Mouse (Mus musculus): ENCODE measurements around the gene Zfp704.
A peak's percentile ranks its signal among the peaks of the same experiment; 100 is the strongest.
"Not testable (repeated sequence)": the region's sequence is repeated elsewhere in the genome, so short reads cannot be mapped to it uniquely, and the experiment has no call there.

Gene Zfp704

GRCm38 (mm10) chr3:9573581-9573980, 36.3 kb downstream of the Zfp704 start:
- no peaks in the 10 kb centered on the region for H3K9me3 ChIP-seq (ENCODE audit: low read length)
- no peaks in the 10 kb centered on the region for H3K27me3 ChIP-seq (ENCODE audit: insufficient read depth, low read length)
- no peaks in the 10 kb centered on the region for H3K36me3 ChIP-seq (ENCODE audit: insufficient read depth, low read length)
- H3K4me3 ChIP-seq (replicated peaks; ENCODE audit: low read length), result no peak overlapping the region
- H3K4me1 ChIP-seq (replicated peaks; ENCODE audit: low read depth, low read length), result peaks cover 91% of the 10 kb centered on the region
- no peak for TF ChIP-seq CTCF (conservative IDR thresholded peaks at IDR 0.05; ENCODE audit: low read length)
- no peak for TF ChIP-seq POU5F1 (IDR thresholded peaks at IDR 0.05; ENCODE audit: borderline replicate concordance, low read length)
- no peak for TF ChIP-seq NANOG (IDR thresholded peaks at IDR 0.05; ENCODE audit: borderline replicate concordance, low read length)

- Histone ChIP-seq H3K27me3 (ENCODE audit: insufficient read depth, low read length) (no peaks in the 10 kb centered on the region), H3K9me3 (ENCODE audit: low read length) (no peaks in the 10 kb centered on the region), H3K36me3 (ENCODE audit: insufficient read depth, low read length) (no peaks in the 10 kb centered on the region), H3K4me3 (replicated peaks; ENCODE audit: low read length) (no peak overlapping the region), H3K4me1 (replicated peaks; ENCODE audit: low read depth, low read length) (peaks cover 91% of the 10 kb centered on the region)
- TF ChIP-seq CTCF (conservative IDR thresholded peaks at IDR 0.05; ENCODE audit: low read length), result no peak
These were observed 37.6 kb downstream of the Zfp704 start for GRCm38 (mm10) chr3:9572261-9572660.

- Histone ChIP-seq H3K4me1 (replicated peaks; ENCODE audit: low read depth, low read length) (peaks cover 91% of the 10 kb centered on the region), H3K4me3 (replicated peaks; ENCODE audit: low read length) (no peak overlapping the region), H3K27me3 (ENCODE audit: insufficient read depth, low read length) (no peaks in the 10 kb centered on the region), H3K9me3 (ENCODE audit: low read length) (no peaks in the 10 kb centered on the region), H3K36me3 (ENCODE audit: insufficient read depth, low read length) (0 out of 2 replicates have a peak, but pooled peaks cover 2% of the 10 kb centered on the region)
- TF ChIP-seq POU5F1 (IDR thresholded peaks at IDR 0.05; ENCODE audit: borderline replicate concordance, low read length), result no peak
- no peak for TF ChIP-seq CTCF (conservative IDR thresholded peaks at IDR 0.05; ENCODE audit: low read length)
- TF ChIP-seq NANOG (IDR thresholded peaks at IDR 0.05; ENCODE audit: borderline replicate concordance, low read length), result no peak
These were observed 39.1 kb downstream of the Zfp704 start for GRCm38 (mm10) chr3:9570782-9571181.

- H3K27me3 ChIP-seq (ENCODE audit: insufficient read depth, low read length); H3K9me3 ChIP-seq (ENCODE audit: low read length); H3K4me3 ChIP-seq (replicated peaks; ENCODE audit: low read length); H3K36me3 ChIP-seq (ENCODE audit: insufficient read depth, low read length): not testable (repeated sequence)
- H3K4me1 ChIP-seq (replicated peaks; ENCODE audit: low read depth, low read length), result peaks cover 91% of the 10 kb centered on the region
These were observed 40.2 kb downstream of the Zfp704 start for GRCm38 (mm10) chr3:9569706-9570105.

GRCm38 (mm10) chr3:9568565-9569228, 41.2 kb downstream of the Zfp704 start:
- Histone ChIP-seq H3K4me3 (replicated peaks; ENCODE audit: low read length) (peak overlapping the region; percentile 32), H3K9me3 (ENCODE audit: low read length) (no peaks in the 10 kb centered on the region), H3K27me3 (ENCODE audit: insufficient read depth, low read length) (no peaks in the 10 kb centered on the region), H3K36me3 (ENCODE audit: insufficient read depth, low read length) (peaks cover 17% of the 10 kb centered on the region), H3K4me1 (replicated peaks; ENCODE audit: low read depth, low read length) (peaks cover 92% of the 10 kb centered on the region)
- TF ChIP-seq POU5F1 (IDR thresholded peaks at IDR 0.05; ENCODE audit: borderline replicate concordance, low read length), result no peak
- TF ChIP-seq CTCF (conservative IDR thresholded peaks at IDR 0.05; ENCODE audit: low read length), result no peak
- TF ChIP-seq NANOG (IDR thresholded peaks at IDR 0.05; ENCODE audit: borderline replicate concordance, low read length), result no peak

GRCm38 (mm10) chr3:9567948-9568347, 41.9 kb downstream of the Zfp704 start:
- H3K36me3 ChIP-seq (ENCODE audit: insufficient read depth, low read length), result peaks cover 22% of the 10 kb centered on the region
- H3K27me3 ChIP-seq (ENCODE audit: insufficient read depth, low read length), result no peaks in the 10 kb centered on the region
- peaks cover 95% of the 10 kb centered on the region for H3K4me1 ChIP-seq (replicated peaks; ENCODE audit: low read depth, low read length)
- H3K9me3 ChIP-seq (ENCODE audit: low read length), result no peaks in the 10 kb centered on the region
- TF ChIP-seq POU5F1 (IDR thresholded peaks at IDR 0.05; ENCODE audit: borderline replicate concordance, low read length), result no peak
- no peak for TF ChIP-seq CTCF (conservative IDR thresholded peaks at IDR 0.05; ENCODE audit: low read length)
- no peak for TF ChIP-seq NANOG (IDR thresholded peaks at IDR 0.05; ENCODE audit: borderline replicate concordance, low read length)
- H3K4me3 ChIP-seq (replicated peaks; ENCODE audit: low read length), result peak overlapping the region; percentile 32

- no peaks in the 10 kb centered on the region for H3K27me3 ChIP-seq (ENCODE audit: insufficient read depth, low read length)
- no peaks in the 10 kb centered on the region for H3K9me3 ChIP-seq (ENCODE audit: low read length)
- H3K4me3 ChIP-seq (replicated peaks; ENCODE audit: low read length), result no peak overlapping the region
- TF ChIP-seq CTCF (conservative IDR thresholded peaks at IDR 0.05; ENCODE audit: low read length) (no peak), POU5F1 (IDR thresholded peaks at IDR 0.05; ENCODE audit: borderline replicate concordance, low read length) (no peak), NANOG (IDR thresholded peaks at IDR 0.05; ENCODE audit: borderline replicate concordance, low read length) (no peak)
- peaks cover 30% of the 10 kb centered on the region for H3K36me3 ChIP-seq (ENCODE audit: insufficient read depth, low read length)
- peaks cover 96% of the 10 kb centered on the region for H3K4me1 ChIP-seq (replicated peaks; ENCODE audit: low read depth, low read length)
These were observed 43.1 kb downstream of the Zfp704 start for GRCm38 (mm10) chr3:9566831-9567230.

GRCm38 (mm10) chr3:9563562-9563961, 46.3 kb downstream of the Zfp704 start:
- peaks cover 53% of the 10 kb centered on the region for H3K36me3 ChIP-seq (ENCODE audit: insufficient read depth, low read length)
- H3K4me3 ChIP-seq (replicated peaks; ENCODE audit: low read length), result 0 out of 2 replicates have a peak overlapping the region, but pooled peaks have one; percentile 11
- H3K27me3 ChIP-seq (ENCODE audit: insufficient read depth, low read length), result no peaks in the 10 kb centered on the region
- no peaks in the 10 kb centered on the region for H3K9me3 ChIP-seq (ENCODE audit: low read length)
- TF ChIP-seq POU5F1 (IDR thresholded peaks at IDR 0.05; ENCODE audit: borderline replicate concordance, low read length) (no peak), NANOG (IDR thresholded peaks at IDR 0.05; ENCODE audit: borderline replicate concordance, low read length) (no peak), CTCF (conservative IDR thresholded peaks at IDR 0.05; ENCODE audit: low read length) (no peak)
- H3K4me1 ChIP-seq (replicated peaks; ENCODE audit: low read depth, low read length), result peaks cover 88% of the 10 kb centered on the region

- no peak for TF ChIP-seq NANOG (IDR thresholded peaks at IDR 0.05; ENCODE audit: borderline replicate concordance, low read length)
- H3K4me1 ChIP-seq (replicated peaks; ENCODE audit: low read depth, low read length), result peaks cover 80% of the 10 kb centered on the region
- H3K36me3 ChIP-seq (ENCODE audit: insufficient read depth, low read length), result peaks cover 53% of the 10 kb centered on the region
- H3K4me3 ChIP-seq (replicated peaks; ENCODE audit: low read length), result no peak overlapping the region
- no peaks in the 10 kb centered on the region for H3K9me3 ChIP-seq (ENCODE audit: low read length)
- no peaks in the 10 kb centered on the region for H3K27me3 ChIP-seq (ENCODE audit: insufficient read depth, low read length)
These were observed 47.1 kb downstream of the Zfp704 start for GRCm38 (mm10) chr3:9562649-9563328.
